Mouse (Mus musculus) limb, embryonic 14.5 days (tissue): Measurements from ENCODE around the gene Cldn9. TPM values are rescaled to one million over a fixed set of nuclear protein-coding genes. Genes with fewer than 3 reads are reported as not detected.
A peak's percentile ranks its signal among the peaks of the same experiment; 100 is the strongest.

Experiments used
- ATAC-seq: fragments of 200-750 bp; cut with Nextera tagmentation; 2 replicates; pipeline ENCODE4 v1.8.0; 2017; ENCODE audit warnings: low read depth, moderate number of reproducible peaks, moderate TSS enrichment; ENCODE audit not compliant: low FRiP score
- DNase-seq: peaks from one replicate; pipeline ENCODE4 v3.0.0-alpha.2; 2015; ENCODE audit warnings: low spot score
- H3K27ac ChIP-seq: fragments of 300-500 bp; sonication (generic); replicated peaks from 2 replicates; pipeline ENCODE4 v1.5.1; 2014; ENCODE audit warnings: low read depth, mild to moderate bottlenecking, low read length, moderate library complexity, mixed read lengths
- H3K27me3 ChIP-seq: fragments of 300-500 bp; sonication (generic); 2 replicates; pipeline ENCODE4 v1.6.1; 2014; ENCODE audit warnings: low read length, mixed read lengths; ENCODE audit not compliant: control insufficient read depth, insufficient read depth
- H3K36me3 ChIP-seq: fragments of 300-500 bp; sonication (generic); 2 replicates; pipeline ENCODE4 v1.6.1; 2014; ENCODE audit warnings: mild to moderate bottlenecking, low read length, moderate library complexity, mixed read lengths; ENCODE audit not compliant: control insufficient read depth, insufficient read depth
- H3K4me1 ChIP-seq: fragments of 300-500 bp; sonication (generic); 2 replicates; pipeline ENCODE4 v1.6.1; 2014; ENCODE audit warnings: antibody characterized with exemption, low read length, mixed read lengths; ENCODE audit not compliant: control insufficient read depth, insufficient read depth
- H3K4me2 ChIP-seq: fragments of 300-500 bp; sonication (generic); replicated peaks from 2 replicates; pipeline ENCODE4 v1.6.1; 2014; ENCODE audit warnings: low read depth, mild to moderate bottlenecking, low read length, moderate library complexity; ENCODE audit not compliant: severe bottlenecking
- H3K4me3 ChIP-seq: fragments of 300-500 bp; sonication (generic); replicated peaks from 2 replicates; pipeline ENCODE4 v1.5.1; 2014; ENCODE audit warnings: low read length
- H3K9ac ChIP-seq: fragments of 300-500 bp; sonication (generic); 2 replicates; pipeline ENCODE4 v1.6.1; 2014; ENCODE audit warnings: mild to moderate bottlenecking, low read depth, low read length, moderate library complexity; ENCODE audit not compliant: severe bottlenecking
- H3K9me3 ChIP-seq: fragments of 300-500 bp; sonication (generic); 2 replicates; pipeline ENCODE4 v1.6.1; 2016; ENCODE audit warnings: low read length; ENCODE audit not compliant: control insufficient read depth
- POLR2A ChIP-seq: fragments of 200-500 bp; IDR thresholded peaks from 2 replicates; pipeline ENCODE4 v1.8.0; 2012; ENCODE audit warnings: inconsistent platforms, mild to moderate bottlenecking, moderate library complexity, borderline replicate concordance; ENCODE audit not compliant: insufficient read depth, insufficient read length; ENCODE audit errors: extremely low read depth
- whole genome bisulfite sequencing: fragments of 180-500 bp; shearing (Covaris S2); extraction: QIAGEN DNeasy Blood & Tissue Kit; methylation state at CpG from one replicate; pipeline ENCODE4 v1.1.7; 2014; 5-methylcytosine and 5-hydroxymethylcytosine counted together
- polyA plus RNA-seq, 2 experiments: library from polyadenylated mRNA; depleted of rRNA in 1 of 2; stranded (reverse) in 1 of 2; unstranded in 1 of 2; fragments of >200 nt; fragmentation: Nextera tagmentation in 1 of 2; extraction: Ambion mirVana in 1 of 2; gene quantifications; 2 replicates each; pipeline versions ENCODE4 v1.2.1 to v1.2.3; 2012 to 2014

The Cldn9 gene
- polyA plus RNA-seq, 2 experiments, result 4.0 to 5.9 TPM

GRCm38 (mm10) chr17:23660117-23660875 is 23.5 kb downstream of the Cldn9 start, which contains the start of gene Bicdl2:
TSS of gene Bicdl2 (plus strand) at chr17:23660506.
- Histone ChIP-seq H3K27me3 (peaks cover 35% of the 10 kb centered on the region), H3K9ac (no peak within 1 kb of the TSS), H3K4me1 (no peaks in the 10 kb centered on the region), H3K4me3 (peak within 1 kb of the TSS; percentile 3; the same call in 1 of the 2 replicates), H3K36me3 (no peaks in the 10 kb centered on the region), H3K9me3 (no peaks in the 10 kb centered on the region), H3K4me2 (no peak within 1 kb of the TSS; the same call in 1 of the 2 replicates), H3K27ac (no peak within 1 kb of the TSS)
- DNase-seq (no peak), ATAC-seq (no peak)
- WGBS, result 4% methylated on average over 27 of the region's 27 CpGs
- no peak for TF ChIP-seq POLR2A

GRCm38 (mm10) chr17:23658450-23658849 is 25.4 kb downstream of the Cldn9 start:
- Histone ChIP-seq H3K27me3 (peaks cover 35% of the 10 kb centered on the region), H3K4me3 (no peak overlapping the region), H3K36me3 (no peaks in the 10 kb centered on the region), H3K27ac (no peak overlapping the region), H3K4me2 (no peak overlapping the region), H3K9me3 (no peaks in the 10 kb centered on the region), H3K9ac (no peak overlapping the region), H3K4me1 (no peaks in the 10 kb centered on the region)
- 84% methylated on average over 3 of the region's 3 CpGs for WGBS
- no peak for TF ChIP-seq POLR2A
- DNase-seq, result no peak
- no peak for ATAC-seq

- no peaks in the 10 kb centered on the region for H3K36me3 ChIP-seq
- H3K4me3 ChIP-seq, result no peak overlapping the region
- H3K27me3 ChIP-seq, result peaks cover under 1% of the 10 kb centered on the region; the same call in 1 of the 2 replicates
- no peak overlapping the region for H3K27ac ChIP-seq
- ATAC-seq, result no peak
- H3K9ac ChIP-seq, result no peak overlapping the region
- WGBS, result 56% methylated on average over 2 of the region's 2 CpGs
- DNase-seq, result no peak
- TF ChIP-seq POLR2A, result no peak
- no peaks in the 10 kb centered on the region for H3K9me3 ChIP-seq
- H3K4me1 ChIP-seq, result no peaks in the 10 kb centered on the region
- no peak overlapping the region for H3K4me2 ChIP-seq
Observed at GRCm38 (mm10) chr17:23654410-23654809, 29.4 kb downstream of the Cldn9 start.

GRCm38 (mm10) chr17:23654001-23654400 is 29.8 kb downstream of the Cldn9 start:
- ATAC-seq (no peak), DNase-seq (no peak)
- no peak overlapping the region for H3K4me2 ChIP-seq
- H3K27me3 ChIP-seq, result no peaks in the 10 kb centered on the region
- H3K4me3 ChIP-seq, result no peak overlapping the region
- no peak overlapping the region for H3K9ac ChIP-seq
- H3K4me1 ChIP-seq, result no peaks in the 10 kb centered on the region
- H3K36me3 ChIP-seq, result no peaks in the 10 kb centered on the region
- 47% methylated on average over 6 of the region's 6 CpGs for WGBS
- no peak overlapping the region for H3K27ac ChIP-seq
- TF ChIP-seq POLR2A, result no peak
- no peaks in the 10 kb centered on the region for H3K9me3 ChIP-seq

- TF ChIP-seq POLR2A, result no peak
- Histone ChIP-seq H3K4me2 (no peak overlapping the region), H3K27ac (no peak overlapping the region), H3K4me3 (no peak overlapping the region), H3K36me3 (no peaks in the 10 kb centered on the region), H3K27me3 (no peaks in the 10 kb centered on the region), H3K9me3 (no peaks in the 10 kb centered on the region), H3K4me1 (no peaks in the 10 kb centered on the region), H3K9ac (no peak overlapping the region)
- no peak for DNase-seq
- no peak for ATAC-seq
- 70% methylated on average over 2 of the region's 2 CpGs for WGBS
Observed at GRCm38 (mm10) chr17:23653324-23653723, 30.5 kb downstream of the Cldn9 start.
